Mouse (Mus musculus) intestine, embryonic 14.5 days (tissue): ENCODE results near the gene Tnfaip1. TPM values are rescaled to one million over a fixed set of nuclear protein-coding genes. Genes with fewer than 3 reads are reported as not detected.
A peak's percentile ranks its signal among the peaks of the same experiment; 100 is the strongest.

Source experiments
- ATAC-seq: fragments of 200-750 bp; cut with Nextera tagmentation; replicated peaks from 2 replicates; pipeline ENCODE4 v1.8.0; 2017; ENCODE audit warnings: low read depth, moderate number of reproducible peaks, moderate TSS enrichment, moderate library complexity; ENCODE audit not compliant: low FRiP score, low TSS enrichment
- DNase-seq: peaks from one replicate; pipeline ENCODE4 v3.0.0-alpha.2; 2018; ENCODE audit warnings: low spot score
- H3K27ac ChIP-seq: fragments of 300-500 bp; sonication (generic); 2 replicates; pipeline ENCODE4 v1.5.1; 2014; ENCODE audit warnings: low read depth, mild to moderate bottlenecking, control low read depth
- H3K27me3 ChIP-seq: fragments of 300-500 bp; sonication (generic); replicated peaks from 2 replicates; pipeline ENCODE4 v1.6.1; 2014; ENCODE audit warnings: low read length, control low read depth; ENCODE audit not compliant: control insufficient read depth, insufficient read depth
- H3K36me3 ChIP-seq: fragments of 300-500 bp; sonication (generic); 2 replicates; pipeline ENCODE4 v1.6.1; 2014; ENCODE audit warnings: low read length, control low read depth; ENCODE audit not compliant: control insufficient read depth, insufficient read depth
- H3K4me1 ChIP-seq: fragments of 300-500 bp; sonication (generic); replicated peaks from 2 replicates; pipeline ENCODE4 v1.6.1; 2014; ENCODE audit warnings: low read length, control low read depth, mixed read lengths; ENCODE audit not compliant: control insufficient read depth, insufficient read depth
- H3K4me2 ChIP-seq: fragments of 300-500 bp; sonication (generic); 2 replicates; pipeline ENCODE4 v1.6.1; 2014; ENCODE audit warnings: low read length
- H3K4me3 ChIP-seq: fragments of 300-500 bp; sonication (generic); 2 replicates; pipeline ENCODE4 v1.5.1; 2014; ENCODE audit warnings: low read depth, low read length, control low read depth, mixed read lengths
- H3K9ac ChIP-seq: fragments of 300-500 bp; sonication (generic); 2 replicates; pipeline ENCODE4 v1.6.1; 2014; ENCODE audit warnings: mild to moderate bottlenecking, low read length
- H3K9me3 ChIP-seq: fragments of 300-500 bp; sonication (generic); 2 replicates; pipeline ENCODE4 v1.6.1; 2016; ENCODE audit warnings: low read length, control low read depth; ENCODE audit not compliant: control insufficient read depth
- WGBS: fragments of 180-500 bp; shearing (Covaris S2); extraction: QIAGEN DNeasy Blood & Tissue Kit; methylation state at CpG from one replicate; pipeline ENCODE4 v1.1.7; 2014; 5-methylcytosine and 5-hydroxymethylcytosine counted together
- polyA plus RNA-seq: library from polyadenylated mRNA; unstranded; fragments of >200 nt; fragmentation: Nextera tagmentation; extraction: Ambion mirVana; gene quantifications from 2 replicates; pipeline ENCODE4 v1.2.1, GENCODE M21; 2014

Tnfaip1 gene
- polyA plus RNA-seq, 1 experiment from 2014 or later: 83.3 TPM

GRCm38 (mm10) chr11:78549491-78549987 is 13.4 kb upstream of the Tnfaip1 start:
- no peak overlapping the region; the same call in 1 of the 2 replicates for H3K27ac ChIP-seq
- H3K9ac ChIP-seq: peak overlapping the region; percentile 67
- H3K27me3 ChIP-seq: no peaks in the 10 kb centered on the region
- no peaks in the 10 kb centered on the region for H3K9me3 ChIP-seq
- DNase-seq: no peak
- no peaks in the 10 kb centered on the region for H3K36me3 ChIP-seq
- 3% methylated on average over 5 of the region's 5 CpGs for WGBS
- no peak for ATAC-seq
- peaks cover 18% of the 10 kb centered on the region for H3K4me1 ChIP-seq
- peak overlapping the region; percentile 70 for H3K4me3 ChIP-seq
- peak overlapping the region; percentile 84 for H3K4me2 ChIP-seq

DNA sequence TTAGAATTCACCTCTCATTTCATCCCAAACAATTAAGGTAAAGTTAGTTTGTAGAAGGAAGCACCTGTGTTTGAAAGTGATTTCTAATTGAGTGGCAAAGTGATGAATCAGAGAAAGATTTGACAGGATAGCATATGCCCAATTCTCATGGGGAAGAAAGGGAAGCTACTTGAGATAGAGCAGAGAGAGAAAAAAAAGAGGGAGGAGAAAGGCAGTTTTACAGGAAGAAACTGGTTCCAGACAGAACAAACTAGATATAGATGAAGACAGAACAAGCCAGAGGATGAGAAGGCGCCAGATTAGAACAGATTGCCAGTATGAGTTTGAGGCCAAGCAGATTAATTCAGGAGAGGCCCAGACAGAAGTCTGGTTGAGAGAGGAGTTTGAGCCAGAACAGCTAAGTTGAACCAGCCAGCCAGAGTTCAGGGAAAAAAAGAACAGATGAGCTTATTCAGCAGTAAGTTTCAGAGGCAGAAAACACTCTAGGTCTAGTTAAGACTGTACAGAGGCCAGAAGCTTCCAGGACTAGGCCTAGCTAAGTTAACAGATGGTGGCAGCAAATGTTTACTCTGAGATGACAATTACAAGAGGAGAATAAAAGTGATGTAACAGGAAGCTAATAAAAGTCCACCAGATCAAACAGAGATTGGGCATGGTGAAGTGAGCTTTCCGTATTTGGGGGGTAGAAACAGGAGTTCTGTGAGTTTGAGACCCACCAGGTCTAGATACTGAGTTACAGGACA is 11.8 kb upstream of the Tnfaip1 start:
- no peak for DNase-seq
- no peak overlapping the region for H3K27ac ChIP-seq
- H3K9ac ChIP-seq: no peak overlapping the region
- H3K36me3 ChIP-seq: peaks cover 12% of the 10 kb centered on the region
- H3K27me3 ChIP-seq: no peaks in the 10 kb centered on the region
- H3K4me3 ChIP-seq: no peak overlapping the region
- no peak for ATAC-seq
- H3K4me2 ChIP-seq: no peak overlapping the region
- 64% methylated on average over 2 of the region's 2 CpGs for WGBS
- H3K9me3 ChIP-seq: no peaks in the 10 kb centered on the region
- peaks cover 18% of the 10 kb centered on the region for H3K4me1 ChIP-seq

DNA sequence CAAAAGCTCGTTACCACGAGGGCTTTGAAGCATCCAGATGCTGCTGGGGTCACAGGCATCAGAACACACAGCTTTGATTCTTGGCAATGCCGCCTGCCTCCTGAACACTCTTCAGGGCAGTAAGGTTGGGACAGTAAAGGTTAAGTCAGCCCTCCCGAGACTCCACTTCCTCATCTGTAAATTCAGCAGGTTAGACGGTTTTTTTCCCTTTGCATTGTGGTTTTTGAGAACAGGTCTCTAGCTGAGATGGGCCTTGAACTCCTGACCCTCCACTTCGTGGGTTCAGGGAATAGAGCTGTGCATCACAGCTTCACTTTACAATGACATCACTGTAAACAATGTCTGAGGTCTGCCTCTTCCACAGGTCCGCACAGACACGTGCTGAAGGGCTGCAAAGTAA is 9.0 kb upstream of the Tnfaip1 start:
- H3K27ac ChIP-seq: no peak overlapping the region
- 53% methylated on average over 8 of the region's 8 CpGs for WGBS
- H3K36me3 ChIP-seq: peaks cover 37% of the 10 kb centered on the region
- H3K9me3 ChIP-seq: no peaks in the 10 kb centered on the region
- no peak overlapping the region for H3K9ac ChIP-seq
- peaks cover 14% of the 10 kb centered on the region for H3K4me1 ChIP-seq
- ATAC-seq (no peak), DNase-seq (no peak)
- H3K27me3 ChIP-seq: no peaks in the 10 kb centered on the region
- H3K4me3 ChIP-seq: no peak overlapping the region
- no peak overlapping the region for H3K4me2 ChIP-seq

- 96% methylated on average over 7 of the region's 7 CpGs for WGBS
- Histone ChIP-seq H3K9ac (no peak overlapping the region), H3K4me2 (no peak overlapping the region), H3K9me3 (no peaks in the 10 kb centered on the region), H3K27ac (no peak overlapping the region), H3K36me3 (peaks cover 43% of the 10 kb centered on the region), H3K27me3 (no peaks in the 10 kb centered on the region), H3K4me3 (no peak overlapping the region), H3K4me1 (peaks cover 10% of the 10 kb centered on the region)
- DNase-seq (no peak), ATAC-seq (no peak)
Measured at GRCm38 (mm10) chr11:78544449-78545111, 8.4 kb upstream of the Tnfaip1 start.

DNA sequence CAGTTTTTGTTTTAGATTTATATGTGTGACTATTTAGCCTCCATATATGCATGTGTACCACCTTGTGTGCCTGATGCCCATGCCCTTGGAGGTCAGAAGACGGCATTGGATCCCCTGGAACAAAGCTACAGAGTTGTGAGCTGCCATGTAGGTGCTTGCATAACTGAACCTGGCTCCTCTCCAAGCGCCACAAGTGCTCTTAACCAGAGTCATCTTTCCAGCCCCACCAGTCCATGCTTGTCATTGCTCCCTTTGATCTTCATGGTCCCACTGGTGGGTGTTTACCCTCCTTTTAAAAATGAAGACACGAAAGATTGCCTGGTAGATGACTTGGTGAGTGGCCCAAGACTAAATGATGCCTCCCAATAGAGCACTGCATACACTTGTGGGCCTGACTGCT is 4.2 kb upstream of the Tnfaip1 start:
- WGBS: 79% methylated on average over 3 of the region's 3 CpGs
- Histone ChIP-seq H3K9me3 (no peaks in the 10 kb centered on the region), H3K4me2 (no peak overlapping the region), H3K27ac (no peak overlapping the region), H3K27me3 (no peaks in the 10 kb centered on the region), H3K4me3 (no peak overlapping the region), H3K9ac (no peak overlapping the region), H3K36me3 (peaks cover 56% of the 10 kb centered on the region), H3K4me1 (peaks cover 10% of the 10 kb centered on the region)
- no peak for DNase-seq
- no peak for ATAC-seq

- ATAC-seq: no peak
Measured at GRCm38 (mm10) chr11:78536690-78537084, 555 bp upstream of the Tnfaip1 start.

DNA sequence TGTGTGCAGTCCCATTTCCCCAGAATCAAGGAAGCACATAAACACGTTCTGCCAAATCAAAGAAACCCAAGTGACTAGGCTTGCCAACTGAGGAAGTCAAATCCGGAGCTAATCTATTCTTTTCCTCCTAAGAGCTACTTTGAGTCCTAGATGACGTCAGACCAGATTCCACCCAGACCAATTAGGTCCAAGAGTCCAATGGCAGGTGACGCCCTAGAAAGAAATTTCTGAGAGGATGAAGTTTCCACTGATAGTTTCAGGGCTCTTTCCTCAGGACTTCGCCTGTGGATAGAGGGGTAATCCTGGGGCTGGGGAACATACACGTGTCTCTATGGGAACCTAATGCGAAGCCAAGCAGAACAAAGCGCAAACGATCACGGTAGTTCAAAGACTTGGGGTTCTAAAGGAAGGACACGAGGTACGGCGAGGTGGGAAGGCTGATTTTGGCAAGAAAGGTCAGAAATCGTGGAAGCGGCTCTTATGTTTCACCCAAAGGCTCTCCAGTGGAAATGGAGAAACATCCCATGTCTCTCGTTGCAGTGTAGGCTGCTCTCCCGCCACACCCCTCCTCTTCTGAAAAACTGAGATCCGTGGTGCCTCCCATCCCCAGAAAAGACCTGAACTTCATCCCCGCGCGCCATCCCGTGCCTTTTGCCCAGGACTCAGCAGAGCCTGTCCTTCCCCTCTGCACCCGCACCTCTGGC is 604 bp downstream of the Tnfaip1 start:
- peak overlapping the region; percentile 79 for H3K4me3 ChIP-seq
- peak overlapping the region; percentile 66 for H3K9ac ChIP-seq
- peak overlapping the region; percentile 79 for H3K27ac ChIP-seq
- ATAC-seq (peak; percentile 52), DNase-seq (peak; percentile 75)
- H3K4me2 ChIP-seq: peak overlapping the region; percentile 72
- WGBS: under 1% methylated on average over 23 of the region's 23 CpGs
- H3K36me3 ChIP-seq: peaks cover 23% of the 10 kb centered on the region
- H3K9me3 ChIP-seq: no peaks in the 10 kb centered on the region
- H3K4me1 ChIP-seq: peaks cover 27% of the 10 kb centered on the region
- no peaks in the 10 kb centered on the region for H3K27me3 ChIP-seq

More at GRCm38 (mm10) chr11:78536690-78537084, 555 bp upstream of the Tnfaip1 start:
- H3K36me3 ChIP-seq: peaks cover 34% of the 10 kb centered on the region
- 2% methylated on average over 14 of the region's 14 CpGs for WGBS
- H3K9me3 ChIP-seq: no peaks in the 10 kb centered on the region
- H3K4me3 ChIP-seq: peak overlapping the region; percentile 79
- H3K9ac ChIP-seq: peak overlapping the region; percentile 88
- H3K4me2 ChIP-seq: peak overlapping the region; percentile 90
- H3K27ac ChIP-seq: peak overlapping the region; percentile 79
- H3K27me3 ChIP-seq: no peaks in the 10 kb centered on the region
- H3K4me1 ChIP-seq: peaks cover 22% of the 10 kb centered on the region
- no peak for DNase-seq

DNA sequence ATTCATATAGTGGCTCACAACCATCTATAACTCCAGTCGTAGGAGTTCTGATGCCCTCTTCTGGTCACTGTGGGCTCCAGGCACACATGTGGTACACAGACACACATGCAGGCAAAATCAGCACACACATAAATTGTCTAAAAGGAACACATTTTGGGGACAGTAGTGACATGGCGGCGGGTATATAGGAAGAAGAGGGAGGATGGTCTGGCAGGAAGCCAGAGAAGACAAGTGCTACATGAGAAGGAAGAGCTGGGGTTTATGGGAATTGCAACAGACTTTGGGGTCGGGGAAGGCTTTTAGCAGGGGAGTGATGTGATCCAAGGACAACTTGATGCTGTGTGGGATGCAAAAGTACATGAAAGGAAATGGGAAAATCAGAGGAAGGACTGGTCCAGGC is 1.6 kb downstream of the Tnfaip1 start:
- Histone ChIP-seq H3K27me3 (no peaks in the 10 kb centered on the region), H3K36me3 (peaks cover 22% of the 10 kb centered on the region), H3K4me2 (peak overlapping the region; percentile 72), H3K27ac (no peak overlapping the region), H3K9me3 (no peaks in the 10 kb centered on the region), H3K9ac (no peak overlapping the region), H3K4me1 (peaks cover 27% of the 10 kb centered on the region), H3K4me3 (peak overlapping the region; percentile 79)
- DNase-seq: no peak
- WGBS: 90% methylated on average over 4 of the region's 4 CpGs
- no peak for ATAC-seq
